ENCODE assay signal across 8 mouse cellular contexts in genomic region chr14:24747796-24748496, GRCm38 (mm10).
A peak's percentile ranks its signal among the peaks of the same experiment; 100 is the strongest.
DNase-seq lines count a peak whose midpoint lies in the region; ATAC-seq lines count a peak whose summit lies in the region.

No protein-coding gene starts in this region.

- intact Hi-C loops in heart, postnatal 36 days (cut with DNase I): loop anchor here (2.0 kb wide), 1 partner anchor 31 kb away; no protein-coding TSS in a partner anchor

- 63% methylated on average over 7 of the region's 7 CpGs for WGBS in neural tube, embryonic 15.5 days
- WGBS in forebrain, embryonic 11.5 days: 74% methylated on average over 7 of the region's 7 CpGs

- DNase-seq in neural tube, embryonic 10.5 days (ENCODE audit: extremely low spot score, low spot score): no peak
- peak; percentile 40 to 55 for DNase-seq in heart, postnatal 36 days
- peak; percentile 8 for DNase-seq in liver
- DNase-seq in urinary bladder, postnatal 25 days (ENCODE audit: low spot score): peak; percentile 11
- no peak for DNase-seq in left cerebral cortex, adult 18-20 months (ENCODE audit: low spot score in 2 of 2)
- no peak for DNase-seq in forebrain, embryonic 11.5 days (ENCODE audit: low spot score)
- DNase-seq in thymus, postnatal 36 days: no peak

- H3K9ac ChIP-seq in neural tube, embryonic 15.5 days (replicated peaks): no peak overlapping the region
- no peak overlapping the region for H3K9ac ChIP-seq in forebrain, embryonic 11.5 days (ENCODE audit: low read length)

- no peak overlapping the region for H3K4me2 ChIP-seq in neural tube, embryonic 15.5 days
- H3K4me2 ChIP-seq in forebrain, embryonic 11.5 days (ENCODE audit: low read depth, low read length, severe bottlenecking): no peak overlapping the region

- H3K36me3 ChIP-seq in neural tube, embryonic 15.5 days: no peaks in the 10 kb centered on the region
- H3K36me3 ChIP-seq in forebrain, embryonic 11.5 days (ENCODE audit: control insufficient read depth, insufficient read depth, low read length): no peaks in the 10 kb centered on the region

- no peaks in the 10 kb centered on the region for H3K27me3 ChIP-seq in neural tube, embryonic 15.5 days (replicated peaks)
- no peaks in the 10 kb centered on the region for H3K27me3 ChIP-seq in forebrain, embryonic 11.5 days (ENCODE audit: control insufficient read depth, insufficient read depth, low read length)

- peaks cover 31% of the 10 kb centered on the region for H3K4me1 ChIP-seq in neural tube, embryonic 15.5 days
- 0 out of 2 replicates have a peak, but pooled peaks cover 2% of the 10 kb centered on the region for H3K4me1 ChIP-seq in forebrain, embryonic 11.5 days (replicated peaks; ENCODE audit: control insufficient read depth, insufficient read depth, low read length)

- no peaks in the 10 kb centered on the region for H3K9me3 ChIP-seq in neural tube, embryonic 15.5 days (replicated peaks)
- no peaks in the 10 kb centered on the region for H3K9me3 ChIP-seq in forebrain, embryonic 11.5 days (ENCODE audit: control insufficient read depth, low read length)

- ATAC-seq in neural tube, embryonic 15.5 days (ENCODE audit: low FRiP score): no peak
- no peak for ATAC-seq in forebrain, embryonic 11.5 days (replicated peaks; ENCODE audit: low FRiP score)

- 0 out of 2 replicates have a peak overlapping the region, but pooled peaks have one; percentile 4 for H3K27ac ChIP-seq in neural tube, embryonic 15.5 days (replicated peaks)
- no peak overlapping the region for H3K27ac ChIP-seq in forebrain, embryonic 11.5 days (ENCODE audit: low read depth, low read length)

- no peak overlapping the region for H3K4me3 ChIP-seq in neural tube, embryonic 15.5 days (replicated peaks)
- no peak overlapping the region for H3K4me3 ChIP-seq in forebrain, embryonic 11.5 days (ENCODE audit: low read depth, low read length)

Comparison
In these comparisons a context has a peak if more than half of its experiments do, and no peak if none do; other contexts are left out.
1. DNase-seq: peak in heart, postnatal 36 days (2 of 2), liver (single experiment) and urinary bladder, postnatal 25 days (single experiment); none in neural tube, embryonic 10.5 days (single experiment), left cerebral cortex, adult 18-20 months (0 of 2), forebrain, embryonic 11.5 days (single experiment) and thymus, postnatal 36 days (0 of 2).